ENCODE assay signal across 8 mouse cellular contexts in genomic region chrX:122396781-122397581, GRCm38 (mm10). TPM values are rescaled to one million over a fixed set of nuclear protein-coding genes. Genes with fewer than 3 reads are reported as not detected.
DNase-seq lines count a peak whose midpoint lies in the region; ATAC-seq and TF ChIP-seq lines count a peak whose summit lies in the region.

Gene Nap1l3 (minus strand): TSS chrX:122397401.

- no peak within 1 kb of the TSS for H3K27ac ChIP-seq in forebrain, embryonic 11.5 days (ENCODE audit: low read depth, low read length)
- peak within 1 kb of the TSS; percentile 27; the same call in 1 of the 2 replicates for H3K27ac ChIP-seq in heart, embryonic 15.5 days
- no peak within 1 kb of the TSS for H3K27ac ChIP-seq in liver, adult 2 months (replicated peaks; ENCODE audit: insufficient read depth, low read depth, low read length)
- H3K27ac ChIP-seq in stomach, embryonic 14.5 days (ENCODE audit: low read length): no peak within 1 kb of the TSS

- WGBS in forebrain, embryonic 11.5 days: 12% methylated on average over 31 of the region's 39 CpGs
- WGBS in heart, embryonic 15.5 days: 4% methylated on average over 39 of the region's 39 CpGs
- 2% methylated on average over 37 of the region's 39 CpGs for WGBS in liver, adult 2 months
- 10% methylated on average over 39 of the region's 39 CpGs for WGBS in stomach, embryonic 14.5 days

- no peak for TF ChIP-seq POLR2A in liver, adult 2 months (IDR thresholded peaks at IDR 0.05; ENCODE audit: extremely low read depth, insufficient read depth, low read length)
- TF ChIP-seq POLR2A in myocyte (IDR thresholded peaks at IDR 0.05; ENCODE audit: insufficient read length, low read depth): no peak

- H3K36me3 ChIP-seq in E14TG2a.4 (ENCODE audit: insufficient read depth, low read length): no peaks in the 10 kb centered on the region
- H3K36me3 ChIP-seq in forebrain, embryonic 11.5 days (ENCODE audit: control insufficient read depth, insufficient read depth, low read length): no peaks in the 10 kb centered on the region
- H3K36me3 ChIP-seq in heart, embryonic 15.5 days: no peaks in the 10 kb centered on the region
- H3K36me3 ChIP-seq in liver, adult 2 months (ENCODE audit: control insufficient read depth, insufficient read depth, low read length): no peaks in the 10 kb centered on the region
- no peaks in the 10 kb centered on the region for H3K36me3 ChIP-seq in myocyte (ENCODE audit: control insufficient read depth, insufficient read depth)
- H3K36me3 ChIP-seq in stomach, embryonic 14.5 days (ENCODE audit: control insufficient read depth, insufficient read depth, low read length): no peaks in the 10 kb centered on the region

- H3K9me3 ChIP-seq in E14TG2a.4 (ENCODE audit: low read length): no peaks in the 10 kb centered on the region
- H3K9me3 ChIP-seq in forebrain, embryonic 11.5 days (ENCODE audit: control insufficient read depth, low read length): no peaks in the 10 kb centered on the region
- H3K9me3 ChIP-seq in heart, embryonic 15.5 days (replicated peaks): no peaks in the 10 kb centered on the region
- no peaks in the 10 kb centered on the region for H3K9me3 ChIP-seq in stomach, embryonic 14.5 days (ENCODE audit: control insufficient read depth, low read depth, low read length)

- H3K79me2 ChIP-seq in liver, adult 2 months (ENCODE audit: control insufficient read depth, insufficient read depth, low read length): no peaks in the 10 kb centered on the region
- no peaks in the 10 kb centered on the region for H3K79me2 ChIP-seq in myocyte (ENCODE audit: control insufficient read depth, insufficient read depth)

- H3K4me3 ChIP-seq in E14TG2a.4 (replicated peaks; ENCODE audit: low read length): peak within 1 kb of the TSS; percentile 80
- H3K4me3 ChIP-seq in forebrain, embryonic 11.5 days (ENCODE audit: low read depth, low read length): peak within 1 kb of the TSS; percentile 50
- H3K4me3 ChIP-seq in heart, embryonic 15.5 days: peak within 1 kb of the TSS; percentile 65
- peak within 1 kb of the TSS; percentile 95 for H3K4me3 ChIP-seq in liver, adult 2 months (ENCODE audit: insufficient read depth, low read depth, low read length)
- H3K4me3 ChIP-seq in myocyte: no peak within 1 kb of the TSS
- peak within 1 kb of the TSS; percentile 49 for H3K4me3 ChIP-seq in stomach, embryonic 14.5 days (ENCODE audit: low read depth, low read length)

- no peak for TF ChIP-seq CTCF in E14TG2a.4 (conservative IDR thresholded peaks at IDR 0.05; ENCODE audit: low read length)
- no peak for TF ChIP-seq CTCF in liver, adult 2 months (IDR thresholded peaks at IDR 0.05; ENCODE audit: low read depth, low read length)

- peak within 1 kb of the TSS; percentile 51 for H3K9ac ChIP-seq in forebrain, embryonic 11.5 days (ENCODE audit: low read length)
- peak within 1 kb of the TSS; percentile 50 for H3K9ac ChIP-seq in heart, embryonic 15.5 days
- H3K9ac ChIP-seq in liver, adult 2 months (ENCODE audit: low read depth, low read length): peak within 1 kb of the TSS; percentile 40
- H3K9ac ChIP-seq in stomach, embryonic 14.5 days (replicated peaks; ENCODE audit: low read depth, low read length): 0 out of 2 replicates have a peak within 1 kb of the TSS, but pooled peaks have one; percentile 10

- H3K27me3 ChIP-seq in E14TG2a.4 (ENCODE audit: insufficient read depth, low read length) (no peaks in the 10 kb centered on the region), myocyte (ENCODE audit: control insufficient read depth, insufficient read depth, insufficient read length) (no peaks in the 10 kb centered on the region)
- H3K27me3 ChIP-seq in forebrain, embryonic 11.5 days (ENCODE audit: control insufficient read depth, insufficient read depth, low read length): no peaks in the 10 kb centered on the region
- no peaks in the 10 kb centered on the region for H3K27me3 ChIP-seq in heart, embryonic 15.5 days
- H3K27me3 ChIP-seq in liver, adult 2 months (ENCODE audit: control insufficient read depth, insufficient read depth, low read length): no peaks in the 10 kb centered on the region
- no peaks in the 10 kb centered on the region for H3K27me3 ChIP-seq in stomach, embryonic 14.5 days (ENCODE audit: control insufficient read depth, insufficient read depth, low read length)

- H3K4me2 ChIP-seq in forebrain, embryonic 11.5 days (ENCODE audit: low read depth, low read length, severe bottlenecking): peak within 1 kb of the TSS; percentile 37; the same call in 1 of the 2 replicates
- peak within 1 kb of the TSS; percentile 60 for H3K4me2 ChIP-seq in heart, embryonic 15.5 days
- H3K4me2 ChIP-seq in myocyte (ENCODE audit: low read depth): peak within 1 kb of the TSS; percentile 59
- peak within 1 kb of the TSS; percentile 42 for H3K4me2 ChIP-seq in stomach, embryonic 14.5 days (replicated peaks; ENCODE audit: low read depth, low read length)

- H3ac ChIP-seq in myocyte (ENCODE audit: control insufficient read depth, insufficient read length): no peak within 1 kb of the TSS

- no peaks in the 10 kb centered on the region for H3K4me1 ChIP-seq in E14TG2a.4 (replicated peaks; ENCODE audit: low read depth, low read length)
- H3K4me1 ChIP-seq in forebrain, embryonic 11.5 days (replicated peaks; ENCODE audit: control insufficient read depth, insufficient read depth, low read length): no peaks in the 10 kb centered on the region
- no peaks in the 10 kb centered on the region for H3K4me1 ChIP-seq in heart, embryonic 15.5 days (replicated peaks)
- no peaks in the 10 kb centered on the region for H3K4me1 ChIP-seq in liver, adult 2 months (ENCODE audit: control insufficient read depth, insufficient read depth, low read length)
- no peaks in the 10 kb centered on the region for H3K4me1 ChIP-seq in stomach, embryonic 14.5 days (ENCODE audit: control insufficient read depth, insufficient read depth, low read length)

- DNase-seq in forebrain, embryonic 11.5 days (ENCODE audit: low spot score): peak; percentile 79
- DNase-seq in kidney, postnatal 10 days: peak; percentile 68
- peak; percentile 85 for DNase-seq in liver, adult 2 months (ENCODE audit: extremely low read depth, low read depth, low spot score)

- ATAC-seq in cerebellum, adult (ENCODE audit: insufficient number of reproducible peaks, low FRiP score, low TSS enrichment): peak; percentile 100
- ATAC-seq in forebrain, embryonic 11.5 days (replicated peaks; ENCODE audit: low FRiP score): peak; percentile 99
- ATAC-seq in heart, embryonic 15.5 days (replicated peaks; ENCODE audit: insufficient number of reproducible peaks, insufficient read depth, low FRiP score, low read depth): peak; percentile 89
- peak; percentile 98 for ATAC-seq in stomach, embryonic 14.5 days (ENCODE audit: insufficient number of reproducible peaks, insufficient read depth, low FRiP score, low read depth)

TF ChIP-seq in myocyte, 11 proteins besides CTCF, POLR2A, EP300 and RAD21:
- TF ChIP-seq POLR2AphosphoS2 (IDR thresholded peaks at IDR 0.05; ENCODE audit: insufficient read length, low read depth) (no peak), MYOG (IDR thresholded peaks at IDR 0.05; ENCODE audit: control insufficient read depth in 1 of 3, insufficient read depth in 1 of 3, insufficient read length in 2 of 3, low read depth in 2 of 3) (peak in 1 of 3 experiments; percentile 25), MYOD1 (IDR thresholded peaks at IDR 0.05; ENCODE audit: control insufficient read depth in 1 of 3, insufficient read length in 2 of 3, low read depth in 2 of 3) (peak in 2 of 3 experiments; percentile 23 to 55)

RNA-seq across cellular contexts. Expression of gene Nap1l3, which starts in this region (rescaled TPM):
- 7.6 and 9.6 TPM in 2 replicates for polyA plus RNA-seq in forebrain, embryonic 11.5 days (2014; fragmentation: Nextera tagmentation; extraction: Ambion mirVana)
- polyA plus RNA-seq in heart, embryonic 15.5 days (2015; fragmentation: Nextera tagmentation; extraction: Ambion mirVana): 3.1 and 3.5 TPM in 2 replicates
- 1.1 and 1.2 TPM in 2 replicates for total RNA-seq in liver, adult 2 months (2014; rRNA removed)
- 0.41 and 0.43 TPM in 2 replicates for polyA plus RNA-seq in liver, adult 2 months (2012; rRNA removed)
- polyA plus RNA-seq in myocyte (2012; fragmentation: generic; extraction: Trizol): 0.04 TPM
- 5.3 and 6.0 TPM in 2 replicates for polyA plus RNA-seq in stomach, embryonic 14.5 days (2014; fragmentation: Nextera tagmentation; extraction: Ambion mirVana)
